Mouse (Mus musculus): ENCODE results near the gene Pitx2.

Gene Pitx2

DNA sequence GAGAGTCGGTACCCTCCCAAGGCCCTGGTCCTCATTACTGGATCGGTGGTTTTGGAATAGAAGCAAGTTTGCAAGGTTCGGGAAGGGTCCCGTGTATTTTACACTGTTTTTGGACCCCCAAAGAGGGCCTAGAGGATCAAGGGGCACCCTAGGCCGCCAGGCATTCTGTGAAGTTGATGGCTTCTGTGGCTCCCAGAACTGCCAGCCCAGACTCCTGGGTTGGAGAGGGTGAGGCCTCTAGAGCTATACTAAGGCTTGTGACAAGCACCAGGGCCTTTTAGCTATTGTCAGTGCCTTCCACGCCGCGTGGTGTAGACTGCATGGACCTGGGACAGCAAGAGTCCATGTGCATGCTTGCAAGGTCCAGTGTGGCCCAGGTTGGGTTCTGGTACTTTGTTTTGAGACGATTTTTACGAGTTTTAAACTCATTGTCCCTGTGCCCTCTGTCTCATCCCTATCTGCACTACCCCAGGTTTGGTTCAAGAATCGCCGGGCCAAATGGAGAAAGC lies 18.2 kb downstream of the Pitx2 start:
- DNase-seq: no peak

GRCm38 (mm10) chr3:129218371-129218921 lies 18.8 kb downstream of the Pitx2 start:
- DNase-seq: no peak

- DNase-seq: no peak
Measured at GRCm38 (mm10) chr3:129220086-129220670, 20.5 kb downstream of the Pitx2 start.

- peak; percentile 83 for DNase-seq
Measured at GRCm38 (mm10) chr3:129220681-129221379, 21.2 kb downstream of the Pitx2 start.

DNA sequence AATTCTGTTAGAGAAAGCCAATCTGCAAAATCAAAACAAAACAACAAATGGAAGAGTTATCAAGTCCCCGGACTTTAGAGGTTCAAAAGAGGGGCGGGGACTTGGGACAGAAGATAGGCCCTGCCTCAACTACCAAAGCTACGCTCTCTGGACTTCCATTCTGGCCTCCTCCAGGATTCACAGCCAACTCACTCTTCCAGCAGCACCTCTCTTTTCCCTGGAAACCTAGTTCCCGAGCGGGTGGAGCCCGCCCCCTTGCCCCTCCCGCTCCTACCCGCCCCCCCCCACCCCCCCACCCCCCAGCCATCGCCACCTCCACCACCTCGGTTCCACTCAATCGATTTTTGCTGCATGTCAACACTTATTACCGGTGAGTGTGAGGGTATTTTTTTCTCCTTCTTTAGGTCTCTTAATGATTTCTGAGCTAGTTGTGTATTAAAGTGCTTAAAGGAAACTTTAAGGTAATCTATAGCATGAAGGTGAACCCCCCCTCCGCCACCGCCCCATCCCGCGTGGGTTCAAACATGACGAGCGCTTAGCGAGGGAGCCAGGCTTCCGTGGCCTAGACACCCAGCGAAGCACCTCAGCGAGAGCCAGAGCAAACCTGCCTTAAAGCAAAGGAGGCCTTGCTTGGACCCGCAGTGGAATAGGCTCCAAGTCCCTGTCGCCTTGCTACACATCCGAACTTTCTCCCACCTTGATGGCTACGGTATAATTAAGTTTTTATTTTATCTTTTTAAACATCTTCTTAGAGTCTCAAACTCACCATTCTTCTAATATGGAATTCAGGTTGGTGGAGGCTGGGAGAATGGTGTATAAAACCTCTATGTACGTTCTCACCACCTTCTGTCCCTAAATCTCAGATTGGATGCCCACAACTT lies 21.9 kb downstream of the Pitx2 start:
- no peak for DNase-seq

GRCm38 (mm10) chr3:129222448-129223290 lies 23.0 kb downstream of the Pitx2 start:
- no peak for DNase-seq

GRCm38 (mm10) chr3:129223401-129223800 lies 23.7 kb downstream of the Pitx2 start:
- no peak for DNase-seq

GRCm38 (mm10) chr3:129223964-129224805 lies 24.5 kb downstream of the Pitx2 start:
- no peak for DNase-seq

DNA sequence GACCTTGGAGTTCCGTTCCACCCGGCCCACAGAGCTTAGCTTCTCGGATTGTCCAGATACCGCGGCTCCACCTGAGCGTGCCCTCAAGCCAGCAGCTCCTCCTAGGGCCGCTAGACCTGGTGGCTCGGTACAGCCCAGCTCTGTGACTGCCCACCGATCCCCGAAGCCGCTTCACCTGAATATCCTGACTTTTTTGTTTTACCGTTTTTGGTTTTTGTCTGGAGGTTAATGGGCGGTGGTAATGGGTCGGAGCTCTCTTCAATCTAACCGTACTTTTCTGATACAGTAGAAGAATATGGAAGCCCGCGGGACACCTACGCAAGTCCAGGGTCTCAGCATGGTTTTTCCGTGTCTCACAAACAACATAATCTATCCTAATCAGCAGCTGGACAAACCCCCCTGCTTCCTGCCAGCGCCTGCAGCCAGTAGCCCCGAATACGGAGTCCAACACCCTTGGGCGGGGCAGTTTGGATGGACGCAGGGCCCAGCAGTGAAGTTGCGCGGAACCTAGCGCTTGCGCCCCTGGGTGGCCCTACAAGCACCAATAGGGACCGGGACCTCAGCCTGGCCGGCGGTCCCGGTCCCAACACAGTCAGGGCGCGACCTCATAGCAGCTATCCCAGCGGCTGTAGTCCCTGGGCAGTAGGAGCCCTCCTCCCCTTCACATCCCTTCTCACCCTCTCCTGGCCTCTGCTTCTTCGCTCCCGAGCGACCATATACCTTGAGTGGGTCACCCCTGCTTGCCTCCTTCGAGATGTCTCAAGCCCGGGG lies 25.3 kb downstream of the Pitx2 start:
- DNase-seq: peak; percentile 80

GRCm38 (mm10) chr3:129225577-129226289 lies 26.1 kb downstream of the Pitx2 start:
- DNase-seq: no peak

GRCm38 (mm10) chr3:129226681-129227080 lies 27.0 kb downstream of the Pitx2 start:
- DNase-seq: no peak

GRCm38 (mm10) chr3:129227331-129227730 lies 27.7 kb downstream of the Pitx2 start:
- no peak for DNase-seq

DNA sequence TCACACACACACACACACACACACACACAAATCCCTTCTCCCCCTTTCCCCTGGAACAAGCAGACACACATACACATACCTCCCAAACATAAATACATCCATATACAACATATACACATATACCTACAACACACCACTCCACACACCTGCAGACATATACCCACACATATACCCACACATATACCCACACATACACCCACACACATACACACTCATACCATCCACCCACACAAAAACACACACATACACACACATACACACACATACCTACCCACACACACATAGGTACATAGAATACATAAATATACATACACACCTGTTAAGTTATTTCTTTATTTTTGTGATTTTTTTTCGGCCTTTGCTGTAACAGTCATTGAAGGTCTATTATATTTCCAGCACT lies 38.3 kb downstream of the Pitx2 start:
- no peak for DNase-seq

DNA sequence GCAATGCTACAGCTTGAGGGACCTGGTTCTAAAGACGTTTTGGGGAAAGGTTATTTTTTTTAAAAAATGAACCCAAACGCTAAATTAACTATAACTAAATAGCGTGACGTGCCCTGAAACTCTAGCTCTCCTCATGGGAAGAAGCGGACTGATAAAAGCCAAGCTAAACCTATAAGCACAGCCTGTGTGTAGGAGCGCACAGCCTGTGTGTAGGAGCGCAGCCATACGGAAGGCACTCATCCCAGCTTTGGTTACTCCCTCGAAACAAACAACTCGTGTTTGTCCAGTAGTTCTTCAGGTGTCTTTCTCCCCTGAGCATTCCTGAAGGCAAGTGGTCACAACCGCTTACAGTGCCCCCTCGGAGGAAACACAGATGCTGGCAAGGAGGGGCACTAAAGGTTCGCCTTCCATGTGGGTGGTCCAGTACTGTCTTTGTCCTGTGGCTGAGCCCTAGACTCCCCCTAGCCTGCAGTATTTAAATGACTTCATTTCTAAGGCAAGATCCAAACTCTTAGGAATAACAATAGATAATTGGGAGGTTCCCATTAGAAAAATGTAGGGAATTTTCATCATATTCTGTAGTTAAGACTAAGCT lies 39.1 kb downstream of the Pitx2 start:
- no peak for DNase-seq

GRCm38 (mm10) chr3:129250997-129251396 lies 51.3 kb downstream of the Pitx2 start:
- no peak for DNase-seq

GRCm38 (mm10) chr3:129254246-129254645 lies 54.6 kb downstream of the Pitx2 start:
- no peak for DNase-seq

DNA sequence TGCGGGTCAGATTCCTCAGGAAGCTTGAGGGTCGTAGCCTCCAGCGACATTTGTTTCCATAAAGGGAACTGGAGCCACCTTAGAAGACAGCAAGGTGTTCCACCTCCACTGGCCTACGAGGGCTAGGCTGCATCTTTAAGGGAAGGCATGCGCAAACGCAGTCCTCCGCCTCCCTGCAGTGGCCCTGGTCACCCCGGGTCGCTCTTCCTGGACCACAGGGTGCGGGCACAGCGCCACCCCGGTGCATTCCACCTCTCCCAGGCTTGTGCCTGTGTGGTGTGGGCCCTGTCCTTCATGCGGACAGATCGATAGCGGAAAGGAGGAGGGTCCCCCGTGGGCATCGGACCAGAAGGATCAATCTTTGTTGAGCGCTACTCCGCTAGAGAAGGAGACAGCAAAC lies 56.6 kb downstream of the Pitx2 start:
- DNase-seq: no peak

- peak; percentile 26 for DNase-seq
Measured at GRCm38 (mm10) chr3:129256766-129257165, 57.1 kb downstream of the Pitx2 start.

DNA sequence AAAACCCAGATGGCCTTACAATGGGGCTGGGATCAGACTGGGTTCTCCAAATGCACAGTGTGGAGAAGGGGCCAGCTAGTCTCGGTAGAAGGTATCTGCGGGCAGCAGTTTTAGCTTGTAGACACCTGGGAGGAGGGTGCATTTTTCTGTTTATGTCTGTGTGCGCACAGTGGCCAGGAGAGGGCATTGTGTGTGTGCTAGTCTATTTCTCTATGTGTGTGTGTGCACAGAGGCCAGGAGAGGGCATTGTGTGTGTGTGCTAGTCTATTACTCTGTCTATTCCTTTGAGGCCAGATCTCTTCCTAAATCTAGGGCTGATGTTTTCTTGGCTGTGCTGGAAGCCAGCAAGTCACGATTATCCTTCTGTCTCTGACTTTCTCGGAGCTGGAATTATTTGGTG lies 58.8 kb downstream of the Pitx2 start:
- DNase-seq: no peak
